Mouse (Mus musculus): ENCODE measurements around the gene Maml3.

DNA sequence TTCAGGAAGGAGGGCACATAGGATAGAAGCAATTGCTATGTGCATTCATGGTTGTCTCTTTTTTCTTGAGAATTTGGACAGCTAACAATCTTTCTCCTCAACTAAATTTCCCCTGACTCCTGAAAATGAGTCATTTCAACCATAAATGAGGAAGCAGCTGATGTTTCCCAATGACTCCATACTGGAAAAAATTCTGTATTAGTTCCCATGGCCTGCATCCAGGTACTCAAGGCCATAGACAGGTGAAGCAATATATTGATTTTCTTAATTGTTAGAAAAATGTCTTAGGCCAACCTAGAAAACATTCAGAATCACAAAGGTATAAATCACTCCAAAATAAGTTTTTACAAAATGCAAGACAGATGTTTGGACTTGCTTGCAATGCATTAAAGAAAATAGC lies 73.5 kb downstream of the Maml3 start:
- TF ChIP-seq MAX (IDR thresholded peaks at IDR 0.05; ENCODE audit: low read depth): no peak
- TF ChIP-seq MYOG (IDR thresholded peaks at IDR 0.05; ENCODE audit: control insufficient read depth in 1 of 3, insufficient read depth in 1 of 3, insufficient read length in 2 of 3, low read depth in 2 of 3): no peak
- no peak for TF ChIP-seq MYOD1 (IDR thresholded peaks at IDR 0.05; ENCODE audit: control insufficient read depth in 1 of 3, insufficient read length in 2 of 3, low read depth in 2 of 3)
- no peak for TF ChIP-seq TCF12 (IDR thresholded peaks at IDR 0.05; ENCODE audit: insufficient read depth, poor library complexity, severe bottlenecking)
- no peak for TF ChIP-seq POLR2A (IDR thresholded peaks at IDR 0.05; ENCODE audit: insufficient read length, low read depth)
- no peak for TF ChIP-seq POLR2AphosphoS2 (IDR thresholded peaks at IDR 0.05; ENCODE audit: insufficient read length, low read depth)
- TF ChIP-seq USF1 (IDR thresholded peaks at IDR 0.05; ENCODE audit: low read depth): no peak

Data from myocyte (in vitro differentiated cells).